Mouse (Mus musculus) midbrain, postnatal 0 days (tissue): Measurements from ENCODE around the gene Psme2b. TPM values are rescaled to one million over a fixed set of nuclear protein-coding genes. Genes with fewer than 3 reads are reported as not detected.
"Not testable (repeated sequence)": the region's sequence is repeated elsewhere in the genome, so short reads cannot be mapped to it uniquely, and the experiment has no call there.

ENCODE experiments used
- ATAC-seq: fragments of 200-750 bp; cut with Nextera tagmentation; 2 replicates; pipeline ENCODE4 v1.8.0; 2017; ENCODE audit warnings: moderate number of reproducible peaks, mild to moderate bottlenecking, moderate TSS enrichment, moderate library complexity; ENCODE audit not compliant: low FRiP score
- DNase-seq: peaks from one replicate; pipeline ENCODE4 v3.0.0-alpha.2; 2015; ENCODE audit warnings: low spot score
- H3K27ac ChIP-seq: fragments of 300-500 bp; sonication (generic); 2 replicates; pipeline ENCODE4 v1.5.1; 2014; ENCODE audit warnings: low read depth, mild to moderate bottlenecking, low read length, mixed read lengths
- H3K27me3 ChIP-seq: fragments of 300-500 bp; sonication (generic); 2 replicates; pipeline ENCODE4 v1.6.1; 2014; ENCODE audit warnings: low read length, control low read depth, mixed read lengths; ENCODE audit not compliant: insufficient read depth
- H3K36me3 ChIP-seq: fragments of 300-500 bp; sonication (generic); 2 replicates; pipeline ENCODE4 v1.6.1; 2014; ENCODE audit warnings: low read length, control low read depth, mixed read lengths; ENCODE audit not compliant: insufficient read depth
- H3K4me1 ChIP-seq: fragments of 300-500 bp; sonication (generic); 2 replicates; pipeline ENCODE4 v1.6.1; 2014; ENCODE audit warnings: mild to moderate bottlenecking, control low read depth, antibody characterized with exemption, low read length, mixed read lengths; ENCODE audit not compliant: insufficient read depth
- H3K4me2 ChIP-seq: fragments of 300-500 bp; sonication (generic); 2 replicates; pipeline ENCODE4 v1.6.1; 2014; ENCODE audit warnings: low read depth, mild to moderate bottlenecking, low read length, mixed read lengths; ENCODE audit not compliant: poor library complexity, severe bottlenecking
- H3K4me3 ChIP-seq: fragments of 300-500 bp; sonication (generic); 2 replicates; pipeline ENCODE4 v1.5.1; 2014; ENCODE audit warnings: low read depth, mild to moderate bottlenecking, low read length, moderate library complexity
- H3K9ac ChIP-seq: fragments of 300-500 bp; sonication (generic); replicated peaks from 2 replicates; pipeline ENCODE4 v1.6.1; 2014; ENCODE audit warnings: mild to moderate bottlenecking, low read length, moderate library complexity, mixed read lengths; ENCODE audit not compliant: poor library complexity, severe bottlenecking
- H3K9me3 ChIP-seq: fragments of 300-500 bp; sonication (generic); 2 replicates; pipeline ENCODE4 v1.6.1; 2016; ENCODE audit warnings: low read length, control low read depth
- CTCF ChIP-seq: IDR thresholded peaks from 2 replicates; pipeline ENCODE4 v1.5.1; 2016; ENCODE audit warnings: antibody characterized with exemption, mild to moderate bottlenecking
- WGBS: fragments of 180-500 bp; shearing (Covaris S2); extraction: QIAGEN DNeasy Blood & Tissue Kit; methylation state at CpG from one replicate; pipeline ENCODE4 v1.1.7; 2014; 5-methylcytosine and 5-hydroxymethylcytosine counted together
- polyA plus RNA-seq: library from polyadenylated mRNA; unstranded; fragments of >200 nt; fragmentation: Nextera tagmentation; extraction: Ambion mirVana; gene quantifications from 2 replicates; pipeline ENCODE4 v1.2.1, GENCODE M21; 2015
- total RNA-seq: library from RNA; depleted of rRNA; stranded (reverse); fragments of >200 nt; gene quantifications from 2 replicates; pipeline ENCODE4 v1.2.3, GENCODE M21; 2014

The Psme2b gene
- total and polyA plus RNA-seq, 2 experiments from 2014 or later = 1.1 to 2.1 TPM

DNA sequence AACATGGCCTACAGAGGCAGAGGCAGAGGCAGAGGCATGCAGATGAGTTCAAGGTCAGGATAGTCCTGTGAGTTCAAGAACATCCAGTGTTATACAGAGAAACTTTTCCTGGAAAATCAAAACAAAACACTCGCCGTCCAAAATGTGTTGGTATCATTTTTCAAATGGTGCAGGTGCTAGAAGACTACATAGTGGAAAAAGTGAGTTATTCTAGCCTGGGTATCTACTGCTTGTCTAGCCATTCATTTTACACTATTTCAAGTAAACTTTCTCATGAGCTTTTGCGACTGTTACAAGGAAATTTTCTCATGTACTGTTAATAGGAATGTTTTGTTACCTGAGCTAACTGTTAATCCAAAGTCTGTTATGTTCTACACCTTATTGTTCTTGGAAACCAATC is 27.6 kb downstream of the Psme2b start:
- no peak for ATAC-seq

DNA sequence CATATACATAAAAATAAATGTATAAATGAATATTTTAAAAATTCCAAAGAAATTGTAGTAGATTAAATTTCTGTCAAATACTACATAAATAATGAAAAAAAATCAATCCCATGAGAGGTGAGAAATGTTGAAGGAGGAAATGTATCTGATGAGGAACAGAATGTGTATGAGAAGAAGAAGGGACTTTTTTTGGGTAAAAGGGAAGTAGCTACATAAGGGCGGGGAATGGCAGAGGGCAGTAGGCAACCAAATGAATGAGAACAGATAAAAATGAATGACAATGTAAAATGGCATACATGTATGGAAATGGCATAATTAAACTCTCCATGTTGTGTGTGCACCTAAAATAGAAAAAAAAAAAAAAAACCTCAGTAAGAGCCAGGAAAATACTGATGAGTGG is 32.4 kb downstream of the Psme2b start:
- Histone ChIP-seq H3K27ac (no peak overlapping the region), H3K4me3 (no peak overlapping the region), H3K27me3 (no peaks in the 10 kb centered on the region), H3K4me1 (no peaks in the 10 kb centered on the region), H3K9me3 (no peaks in the 10 kb centered on the region), H3K9ac (no peak overlapping the region), H3K4me2 (no peak overlapping the region), H3K36me3 (no peaks in the 10 kb centered on the region)
- DNase-seq (no peak), ATAC-seq (no peak)
- WGBS = 96% methylated on average over 1 of the region's 1 CpGs
- TF ChIP-seq CTCF = no peak

More for the DNA sequence above, 27.6 kb downstream of the Psme2b start:
- Histone ChIP-seq H3K4me2 (no peak overlapping the region), H3K36me3 (no peaks in the 10 kb centered on the region), H3K27me3 (no peaks in the 10 kb centered on the region), H3K27ac (no peak overlapping the region), H3K9me3 (no peaks in the 10 kb centered on the region), H3K4me3 (no peak overlapping the region), H3K9ac (no peak overlapping the region), H3K4me1 (no peaks in the 10 kb centered on the region)
- WGBS = 88% methylated on average over 3 of the region's 3 CpGs
- no peak for DNase-seq
- TF ChIP-seq CTCF = no peak

DNA sequence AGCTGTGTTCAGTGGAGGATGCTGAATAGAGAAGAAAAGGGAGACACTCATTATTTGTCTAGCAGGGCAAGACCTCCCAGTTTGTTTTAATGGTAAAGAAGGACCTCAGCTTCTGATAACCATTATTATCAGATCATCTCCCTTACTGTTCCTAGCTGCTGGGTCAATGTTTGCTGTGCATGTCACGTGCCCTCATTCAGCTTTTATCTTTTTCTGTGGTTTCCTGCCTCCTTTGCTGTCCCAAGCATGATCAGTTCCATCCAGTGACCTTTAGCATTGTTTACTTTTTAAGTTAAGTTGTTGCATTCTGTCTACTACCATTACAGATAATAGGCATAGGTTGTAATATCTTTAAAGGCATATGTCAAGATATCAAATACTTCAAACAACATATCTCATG is 37.5 kb downstream of the Psme2b start:
- H3K4me3 ChIP-seq = no peak overlapping the region
- H3K36me3 ChIP-seq = no peaks in the 10 kb centered on the region
- no peak overlapping the region for H3K4me2 ChIP-seq
- H3K4me1 ChIP-seq = no peaks in the 10 kb centered on the region
- WGBS = 48% methylated on average over 1 of the region's 1 CpGs
- DNase-seq (no peak), ATAC-seq (no peak)
- H3K27ac ChIP-seq = no peak overlapping the region
- no peaks in the 10 kb centered on the region for H3K9me3 ChIP-seq
- no peak for TF ChIP-seq CTCF
- no peak overlapping the region for H3K9ac ChIP-seq
- H3K27me3 ChIP-seq = no peaks in the 10 kb centered on the region

DNA sequence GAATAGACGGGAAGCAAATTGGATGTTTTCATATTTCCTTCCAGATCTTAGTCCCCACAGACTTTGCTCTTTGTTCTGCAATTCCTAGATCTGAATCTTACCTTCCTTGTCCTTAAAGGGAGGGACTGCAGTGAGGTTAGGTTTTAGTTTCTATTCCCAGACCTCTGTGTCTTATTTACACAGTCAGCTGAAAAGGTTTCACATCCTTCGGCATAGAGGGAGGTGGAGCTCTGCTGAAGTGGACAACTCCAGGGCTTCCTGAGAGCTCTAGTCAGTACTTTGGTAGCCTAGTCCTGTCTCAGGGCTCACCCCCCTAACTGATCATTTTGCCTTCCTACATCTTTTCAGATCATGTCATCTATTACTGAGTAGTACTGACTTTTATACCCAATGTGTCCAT is 44.0 kb downstream of the Psme2b start, which contains the start of gene Gm5431:
Gene Gm5431 (minus strand): TSS at position 194 of the 400 bp plus-strand sequence.
- H3K9me3 ChIP-seq = no peaks in the 10 kb centered on the region
- H3K9ac ChIP-seq = no peak within 1 kb of the TSS
- H3K4me3 ChIP-seq = no peak within 1 kb of the TSS
- H3K4me1 ChIP-seq = no peaks in the 10 kb centered on the region
- no peak within 1 kb of the TSS for H3K27ac ChIP-seq
- no peak for ATAC-seq
- H3K27me3 ChIP-seq = no peaks in the 10 kb centered on the region
- no peak for DNase-seq
- no peak within 1 kb of the TSS for H3K4me2 ChIP-seq
- H3K36me3 ChIP-seq = no peaks in the 10 kb centered on the region
- WGBS = 71% methylated on average over 2 of the region's 2 CpGs
- TF ChIP-seq CTCF = no peak

DNA sequence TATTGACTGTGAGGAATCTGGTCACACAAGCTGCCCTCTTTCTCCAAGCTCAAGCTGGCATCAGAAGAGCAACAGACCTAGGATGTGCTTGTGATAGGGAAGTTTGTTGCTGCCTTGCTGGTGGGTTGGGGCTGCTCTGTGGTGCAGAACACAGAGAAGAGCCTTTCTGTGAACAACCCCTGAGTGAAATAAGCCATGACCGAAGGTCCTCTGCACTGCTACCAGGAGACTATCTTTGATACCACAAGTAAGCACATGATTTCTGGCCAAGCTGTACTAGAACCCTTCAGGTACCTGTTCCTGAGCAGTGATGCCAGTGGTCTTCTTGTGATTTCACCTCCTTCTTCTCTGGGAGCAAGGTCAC is 44.4 kb downstream of the Psme2b start:
- WGBS = 96% methylated on average over 1 of the region's 1 CpGs
- H3K4me1 ChIP-seq = not testable (repeated sequence)

DNA sequence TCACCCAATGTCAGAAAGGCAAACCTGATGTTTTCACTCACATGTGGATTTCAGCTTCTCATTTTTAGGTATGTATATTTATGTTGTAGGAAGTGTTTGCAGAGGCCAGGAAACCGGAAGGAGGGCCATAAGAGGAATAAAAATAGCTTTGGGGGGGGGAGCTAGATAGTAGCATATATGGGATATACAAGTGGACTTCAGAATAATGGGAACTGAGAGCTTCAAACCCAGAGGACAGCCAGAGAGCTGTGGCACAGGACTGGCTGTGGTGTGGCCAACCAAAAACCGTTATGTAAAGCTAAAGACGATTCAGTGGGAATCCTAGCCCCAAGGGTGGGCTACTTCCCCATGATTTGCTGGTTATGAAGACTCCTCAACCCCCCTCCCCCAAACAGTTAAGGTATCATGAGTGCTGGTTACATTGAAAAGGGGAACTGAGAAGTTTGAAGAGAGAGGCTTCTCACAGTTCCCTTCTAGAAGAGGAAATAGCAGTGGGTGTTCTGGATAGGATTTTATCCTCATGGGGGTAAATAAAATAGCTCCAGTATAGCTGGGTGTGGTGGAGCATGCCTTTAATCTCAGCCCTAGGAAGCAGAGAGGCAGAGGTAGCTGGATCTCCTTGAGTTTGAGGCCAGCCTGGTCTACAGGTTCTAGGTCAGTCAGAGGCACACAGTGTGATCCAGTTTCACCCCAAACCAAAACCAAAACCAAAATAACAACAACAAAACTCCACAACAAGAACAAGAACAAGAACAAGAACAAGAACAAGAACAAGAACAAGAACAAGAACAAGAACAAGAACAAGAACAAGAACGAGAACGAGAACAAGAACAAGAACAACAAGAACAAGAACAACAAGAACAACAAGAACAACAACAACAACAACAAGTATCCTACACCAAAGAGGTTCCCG is 45.1 kb downstream of the Psme2b start:
- 87% methylated on average over 6 of the region's 6 CpGs for WGBS
- not testable (repeated sequence) for H3K4me1 ChIP-seq, H3K4me2 ChIP-seq, ATAC-seq, H3K4me3 ChIP-seq, H3K27me3 ChIP-seq, H3K9ac ChIP-seq, DNase-seq, H3K9me3 ChIP-seq, H3K36me3 ChIP-seq, H3K27ac ChIP-seq

More for the DNA sequence above, 44.4 kb downstream of the Psme2b start:
- not testable (repeated sequence) for H3K9ac ChIP-seq, H3K4me2 ChIP-seq, H3K9me3 ChIP-seq, H3K4me3 ChIP-seq, H3K27ac ChIP-seq, H3K36me3 ChIP-seq, DNase-seq, ATAC-seq, H3K27me3 ChIP-seq
